Mouse (Mus musculus): ENCODE results near the gene Castor2. TPM values are rescaled to one million over a fixed set of nuclear protein-coding genes. Genes with fewer than 3 reads are reported as not detected.

The Castor2 gene
- polyA plus RNA-seq (2012; rRNA removed): 6.6 and 11.2 TPM in 2 replicates

DNA sequence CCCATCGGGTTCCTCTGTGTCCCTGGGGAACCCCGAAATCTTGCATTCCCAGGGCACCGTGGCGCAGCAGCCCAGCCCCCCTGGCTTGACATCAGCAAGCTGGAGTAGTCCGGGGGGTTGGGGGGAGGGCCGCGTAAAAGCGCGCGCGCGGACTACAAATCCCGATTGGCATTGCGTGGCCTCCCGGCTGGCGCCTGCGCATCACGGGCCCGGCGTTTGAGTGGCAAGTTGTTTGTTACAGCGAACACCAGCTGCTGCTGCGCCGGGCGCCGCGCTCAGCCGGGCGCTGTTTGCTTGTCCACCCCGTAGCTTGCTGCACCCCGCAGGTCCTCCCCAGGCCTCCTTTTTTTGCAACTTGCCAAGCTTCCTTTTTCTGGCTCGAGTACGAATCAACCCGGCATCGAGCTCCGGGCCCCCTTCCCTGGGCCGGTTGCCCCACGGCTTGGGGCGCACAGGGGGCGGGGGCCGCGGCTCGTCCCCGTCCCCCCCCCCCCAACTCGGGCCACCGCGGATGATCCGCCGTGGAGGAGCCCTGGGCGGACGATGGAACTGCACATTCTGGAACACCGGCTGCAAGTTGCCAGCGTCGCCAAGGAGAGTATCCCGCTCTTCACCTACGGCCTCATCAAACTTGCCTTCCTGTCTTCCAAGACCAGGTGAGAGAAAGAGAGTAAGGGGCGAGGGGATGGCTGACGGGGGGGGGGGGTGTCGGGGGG lies at the start of gene Castor2:
Gene Castor2 (plus strand): TSS at position 216 of the 716 bp plus-strand sequence.
- WGBS: 0% methylated on average over 48 of the region's 58 CpGs
- DNase-seq: peak; percentile 86

DNA sequence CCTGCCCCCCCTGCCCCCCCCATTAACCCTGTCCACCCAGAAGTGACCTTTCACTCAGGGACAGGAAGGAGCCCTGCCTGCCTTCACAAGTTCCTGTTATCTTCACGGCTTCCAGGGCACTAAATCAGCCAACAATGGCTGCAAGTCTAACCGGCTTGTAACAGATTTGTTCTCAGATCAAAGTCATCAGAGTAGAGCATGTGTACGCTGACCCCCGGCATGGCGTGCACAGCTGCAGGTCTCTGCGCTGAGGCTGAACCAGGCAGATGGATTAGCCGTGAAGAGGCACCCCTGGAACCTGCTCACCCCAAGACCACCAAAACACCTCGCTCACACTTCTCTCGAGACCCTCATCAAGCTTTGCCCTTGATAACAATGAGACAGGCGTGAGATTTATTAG lies 48.8 kb upstream of the Castor2 start:
- DNase-seq: no peak
- H3K4me3 ChIP-seq (replicated peaks; ENCODE audit: extremely low read depth, low read depth, low read length): no peak overlapping the region
- H3K4me1 ChIP-seq (ENCODE audit: control insufficient read depth, insufficient read depth, low read length): no peaks in the 10 kb centered on the region
- TF ChIP-seq POLR2A (IDR thresholded peaks at IDR 0.05; ENCODE audit: borderline replicate concordance, extremely low read depth, low read depth, low read length) (no peak), CTCF (IDR thresholded peaks at IDR 0.05; ENCODE audit: insufficient read depth, low read length) (no peak)
- WGBS: 25% methylated on average over 10 of the region's 10 CpGs

More for the DNA sequence above, at the start of gene Castor2:
- Histone ChIP-seq H3K4me1 (ENCODE audit: control insufficient read depth, insufficient read depth, low read length) (peaks cover 6% of the 10 kb centered on the region; the same call in 1 of the 2 replicates), H3K4me3 (replicated peaks; ENCODE audit: extremely low read depth, low read depth, low read length) (peak within 1 kb of the TSS; percentile 70)
- no peak for TF ChIP-seq CTCF (IDR thresholded peaks at IDR 0.05; ENCODE audit: insufficient read depth, low read length)
- TF ChIP-seq POLR2A (IDR thresholded peaks at IDR 0.05; ENCODE audit: borderline replicate concordance, extremely low read depth, low read depth, low read length): peak; percentile 69; the same call in 1 of the 2 replicates

DNA sequence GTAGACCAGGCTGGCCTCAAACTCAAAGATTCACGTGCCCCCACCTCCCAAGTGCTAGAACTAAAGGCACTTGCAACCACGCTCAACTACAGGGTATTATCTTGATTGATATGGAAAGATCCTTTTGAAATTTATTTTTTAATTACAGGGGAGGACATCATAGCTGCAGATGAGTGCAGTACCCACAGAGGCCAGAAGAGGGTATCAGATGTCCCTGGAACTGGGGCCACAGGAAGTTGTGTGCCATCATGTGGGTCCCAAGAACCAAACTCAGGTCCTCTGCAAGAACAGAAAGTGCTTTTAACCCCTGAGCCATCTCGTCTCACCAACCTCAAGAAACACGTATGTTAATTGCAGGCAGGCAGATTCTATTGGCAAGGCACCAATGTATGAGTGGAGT lies 46.9 kb upstream of the Castor2 start:
- 86% methylated on average over 4 of the region's 4 CpGs for WGBS
- no peak for TF ChIP-seq CTCF (IDR thresholded peaks at IDR 0.05; ENCODE audit: insufficient read depth, low read length)
- no peak for TF ChIP-seq POLR2A (IDR thresholded peaks at IDR 0.05; ENCODE audit: borderline replicate concordance, extremely low read depth, low read depth, low read length)
- no peak overlapping the region for H3K4me3 ChIP-seq (replicated peaks; ENCODE audit: extremely low read depth, low read depth, low read length)
- H3K4me1 ChIP-seq (ENCODE audit: control insufficient read depth, insufficient read depth, low read length): no peaks in the 10 kb centered on the region
- no peak for DNase-seq

DNA sequence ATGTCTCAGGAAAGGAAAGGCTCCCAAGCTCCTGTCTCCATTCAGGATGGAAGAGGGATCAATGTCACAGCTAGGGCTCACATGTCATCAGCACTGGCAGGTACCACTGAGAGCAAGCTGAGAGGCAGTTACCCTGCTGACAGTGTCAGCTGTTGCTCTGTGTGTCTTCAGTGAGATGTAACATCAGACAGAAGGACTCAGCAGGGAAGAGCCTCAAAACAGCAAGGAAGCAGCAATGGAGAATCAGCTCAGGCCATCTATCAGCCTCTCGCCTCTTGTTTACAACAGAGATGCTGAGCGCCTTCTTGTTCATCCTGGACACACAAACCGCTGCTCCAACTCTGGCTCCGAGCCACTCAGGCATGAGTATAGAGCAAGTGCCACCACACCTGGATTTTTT lies 45.0 kb upstream of the Castor2 start:
- WGBS: 71% methylated on average over 4 of the region's 4 CpGs
- DNase-seq: no peak
- TF ChIP-seq POLR2A (IDR thresholded peaks at IDR 0.05; ENCODE audit: borderline replicate concordance, extremely low read depth, low read depth, low read length): no peak
- no peak for TF ChIP-seq CTCF (IDR thresholded peaks at IDR 0.05; ENCODE audit: insufficient read depth, low read length)
- Histone ChIP-seq H3K4me3 (replicated peaks; ENCODE audit: extremely low read depth, low read depth, low read length) (no peak overlapping the region), H3K4me1 (ENCODE audit: control insufficient read depth, insufficient read depth, low read length) (no peaks in the 10 kb centered on the region)

DNA sequence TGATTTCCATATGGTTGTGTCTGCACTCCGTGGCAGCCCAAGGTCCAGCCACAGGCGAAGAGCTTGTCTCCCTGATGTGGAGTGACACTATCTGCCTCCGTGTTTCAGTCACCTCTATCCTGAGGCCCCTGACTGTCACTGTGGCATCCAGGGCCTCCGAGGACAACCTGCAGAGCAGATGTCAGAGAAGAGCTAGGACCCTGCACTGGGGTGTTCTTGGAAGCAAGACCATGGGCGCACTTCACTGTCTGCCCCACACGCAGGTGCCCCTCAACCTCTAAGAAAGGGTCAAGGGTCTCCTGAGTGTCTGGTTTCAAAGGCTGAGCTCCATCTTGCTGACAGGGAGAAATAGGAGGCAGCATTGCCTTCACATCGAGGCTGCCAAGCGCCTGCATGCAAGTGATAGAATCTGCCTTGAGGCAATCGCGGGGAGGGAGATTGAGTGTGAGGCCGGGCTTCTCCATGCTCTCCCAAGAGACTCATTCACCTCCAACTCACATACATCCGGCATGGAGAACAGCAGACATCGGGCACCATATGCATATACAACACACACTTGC lies 40.6 kb upstream of the Castor2 start:
- WGBS: 37% methylated on average over 13 of the region's 13 CpGs
- no peak for DNase-seq
- H3K4me1 ChIP-seq (ENCODE audit: control insufficient read depth, insufficient read depth, low read length): no peaks in the 10 kb centered on the region
- no peak overlapping the region for H3K4me3 ChIP-seq (replicated peaks; ENCODE audit: extremely low read depth, low read depth, low read length)
- TF ChIP-seq POLR2A (IDR thresholded peaks at IDR 0.05; ENCODE audit: borderline replicate concordance, extremely low read depth, low read depth, low read length): no peak

DNA sequence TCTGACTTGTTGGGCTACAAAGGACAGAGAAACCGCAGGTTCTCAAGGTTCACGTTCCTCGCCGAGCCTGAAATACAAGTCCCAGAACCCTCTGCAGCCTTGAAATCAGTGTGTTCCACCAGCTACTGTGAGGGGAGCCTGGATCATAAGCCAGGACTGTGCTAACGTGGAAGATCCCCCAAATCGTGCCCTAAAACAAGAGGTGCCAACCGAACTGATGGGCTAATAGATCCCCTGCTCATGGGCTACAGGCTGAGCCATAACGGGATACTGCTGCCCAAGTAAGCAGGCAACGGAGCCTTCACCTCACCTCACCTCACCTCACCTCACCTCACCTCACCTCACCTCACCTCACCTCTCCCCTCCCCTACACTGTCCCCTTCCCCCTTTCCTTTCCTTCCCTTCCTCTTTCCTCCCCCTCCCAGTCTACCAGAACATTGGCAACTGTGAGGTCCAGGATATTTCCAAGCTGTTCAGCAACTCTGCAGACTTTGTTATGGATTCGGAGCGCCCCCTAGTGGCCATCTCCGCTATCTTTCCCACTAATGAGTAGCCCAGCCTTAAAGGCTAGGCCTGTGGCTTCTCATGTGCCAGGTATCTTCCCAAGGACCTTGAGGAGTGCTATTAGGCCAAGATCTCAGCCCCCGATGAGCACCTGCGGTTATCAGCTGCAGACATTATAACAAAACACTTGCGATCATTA lies 36.0 kb upstream of the Castor2 start:
- DNase-seq: peak; percentile 65
- 39% methylated on average over 15 of the region's 15 CpGs for WGBS
- TF ChIP-seq CTCF (IDR thresholded peaks at IDR 0.05; ENCODE audit: insufficient read depth, low read length) (peak; percentile 62), POLR2A (IDR thresholded peaks at IDR 0.05; ENCODE audit: borderline replicate concordance, extremely low read depth, low read depth, low read length) (no peak)

DNA sequence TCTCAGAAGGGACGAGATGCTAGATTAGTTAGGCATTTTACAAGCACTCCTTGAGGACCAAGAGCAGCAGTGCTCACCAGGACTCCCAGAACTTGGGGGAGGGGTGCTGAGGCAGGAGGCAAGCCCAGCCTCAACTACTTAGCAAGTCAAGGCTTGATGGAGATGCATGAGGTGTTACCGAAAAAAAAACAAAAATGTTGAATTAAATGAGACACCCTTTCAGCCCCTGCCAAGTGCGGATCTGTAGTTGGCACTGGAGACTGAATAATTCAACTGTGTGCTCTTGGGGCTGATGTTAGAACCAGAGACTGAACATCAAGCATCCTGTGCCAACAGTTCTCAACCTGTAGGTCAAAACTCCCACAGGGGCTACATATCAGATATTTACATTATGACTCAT lies 33.2 kb upstream of the Castor2 start:
- WGBS: 32% methylated on average over 3 of the region's 3 CpGs
- no peak for DNase-seq
- Histone ChIP-seq H3K4me3 (replicated peaks; ENCODE audit: extremely low read depth, low read depth, low read length) (no peak overlapping the region), H3K4me1 (ENCODE audit: control insufficient read depth, insufficient read depth, low read length) (no peaks in the 10 kb centered on the region)
- no peak for TF ChIP-seq CTCF (IDR thresholded peaks at IDR 0.05; ENCODE audit: insufficient read depth, low read length)
- TF ChIP-seq POLR2A (IDR thresholded peaks at IDR 0.05; ENCODE audit: borderline replicate concordance, extremely low read depth, low read depth, low read length): no peak

More for the DNA sequence above, 36.0 kb upstream of the Castor2 start:
- H3K4me3 ChIP-seq (replicated peaks; ENCODE audit: extremely low read depth, low read depth, low read length): no peak overlapping the region
- no peaks in the 10 kb centered on the region for H3K4me1 ChIP-seq (ENCODE audit: control insufficient read depth, insufficient read depth, low read length)

DNA sequence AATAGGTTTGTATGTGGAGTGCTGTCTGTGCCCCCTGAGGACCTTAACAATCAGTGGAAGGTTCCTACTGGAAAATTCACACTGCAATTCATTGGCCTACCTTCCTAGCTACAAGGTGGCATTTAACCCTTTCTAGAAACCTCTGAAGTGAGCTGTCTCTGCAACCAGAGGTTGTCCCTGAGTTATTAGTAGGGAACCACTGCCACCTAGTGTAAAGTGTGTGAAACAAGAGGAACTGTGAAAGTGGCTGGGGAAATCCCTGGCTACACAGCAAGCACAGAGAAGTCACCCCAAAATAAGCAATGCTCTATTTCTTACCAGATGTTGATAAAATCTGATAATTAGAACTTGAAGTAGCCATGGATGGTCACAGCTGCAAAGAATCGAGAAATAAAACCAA lies 31.6 kb upstream of the Castor2 start:
- TF ChIP-seq POLR2A (IDR thresholded peaks at IDR 0.05; ENCODE audit: borderline replicate concordance, extremely low read depth, low read depth, low read length) (no peak), CTCF (IDR thresholded peaks at IDR 0.05; ENCODE audit: insufficient read depth, low read length) (no peak)
- no peak for DNase-seq
- no peak overlapping the region for H3K4me3 ChIP-seq (replicated peaks; ENCODE audit: extremely low read depth, low read depth, low read length)
- no peaks in the 10 kb centered on the region for H3K4me1 ChIP-seq (ENCODE audit: control insufficient read depth, insufficient read depth, low read length)
- WGBS: 14% methylated on average over 1 of the region's 1 CpGs

DNA sequence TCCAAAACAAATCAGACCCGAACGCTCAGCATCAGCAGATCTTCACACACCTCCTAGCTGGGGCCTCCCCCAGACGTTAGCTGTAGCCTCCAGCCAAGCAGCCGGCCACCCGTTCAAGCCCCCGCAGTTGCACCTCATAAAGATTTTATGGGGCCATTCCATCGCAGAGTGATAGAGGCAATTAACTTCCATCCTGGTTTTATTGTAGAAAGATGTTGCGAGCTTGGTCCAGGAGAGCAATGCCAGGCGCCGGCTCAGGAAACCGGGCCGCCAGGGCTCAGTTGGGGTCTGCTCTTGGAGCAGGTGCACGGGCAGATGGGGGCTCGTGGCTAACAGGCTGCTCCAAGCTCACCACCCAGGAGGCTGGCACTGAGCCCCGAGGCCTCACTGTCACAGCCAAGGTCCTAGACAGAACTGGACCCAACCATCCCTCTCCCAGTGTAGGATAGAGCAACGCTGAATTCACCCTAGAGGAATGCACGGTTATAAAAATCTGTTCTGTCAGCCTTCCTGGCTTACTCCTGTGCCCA lies 25.9 kb upstream of the Castor2 start:
- no peak for DNase-seq
- no peak overlapping the region for H3K4me3 ChIP-seq (replicated peaks; ENCODE audit: extremely low read depth, low read depth, low read length)
- WGBS: 65% methylated on average over 17 of the region's 17 CpGs
- TF ChIP-seq POLR2A (IDR thresholded peaks at IDR 0.05; ENCODE audit: borderline replicate concordance, extremely low read depth, low read depth, low read length) (no peak), CTCF (IDR thresholded peaks at IDR 0.05; ENCODE audit: insufficient read depth, low read length) (no peak)
- no peaks in the 10 kb centered on the region for H3K4me1 ChIP-seq (ENCODE audit: control insufficient read depth, insufficient read depth, low read length)
